Mouse (Mus musculus) limb, embryonic 14.5 days (tissue): Measurements from ENCODE around the gene Ccdc146. TPM values are rescaled to one million over a fixed set of nuclear protein-coding genes. Genes with fewer than 3 reads are reported as not detected.

Source experiments
- ATAC-seq: fragments of 200-750 bp; cut with Nextera tagmentation; 2 replicates; pipeline ENCODE4 v1.8.0; 2017; ENCODE audit warnings: low read depth, moderate number of reproducible peaks, moderate TSS enrichment; ENCODE audit not compliant: low FRiP score
- DNase-seq: peaks from one replicate; pipeline ENCODE4 v3.0.0-alpha.2; 2015; ENCODE audit warnings: low spot score
- H3K27ac ChIP-seq: fragments of 300-500 bp; sonication (generic); replicated peaks from 2 replicates; pipeline ENCODE4 v1.5.1; 2014; ENCODE audit warnings: low read depth, mild to moderate bottlenecking, low read length, moderate library complexity, mixed read lengths
- H3K27me3 ChIP-seq: fragments of 300-500 bp; sonication (generic); 2 replicates; pipeline ENCODE4 v1.6.1; 2014; ENCODE audit warnings: low read length, mixed read lengths; ENCODE audit not compliant: control insufficient read depth, insufficient read depth
- H3K36me3 ChIP-seq: fragments of 300-500 bp; sonication (generic); 2 replicates; pipeline ENCODE4 v1.6.1; 2014; ENCODE audit warnings: mild to moderate bottlenecking, low read length, moderate library complexity, mixed read lengths; ENCODE audit not compliant: control insufficient read depth, insufficient read depth
- H3K4me1 ChIP-seq: fragments of 300-500 bp; sonication (generic); 2 replicates; pipeline ENCODE4 v1.6.1; 2014; ENCODE audit warnings: antibody characterized with exemption, low read length, mixed read lengths; ENCODE audit not compliant: control insufficient read depth, insufficient read depth
- H3K4me2 ChIP-seq: fragments of 300-500 bp; sonication (generic); replicated peaks from 2 replicates; pipeline ENCODE4 v1.6.1; 2014; ENCODE audit warnings: low read depth, mild to moderate bottlenecking, low read length, moderate library complexity; ENCODE audit not compliant: severe bottlenecking
- H3K4me3 ChIP-seq: fragments of 300-500 bp; sonication (generic); replicated peaks from 2 replicates; pipeline ENCODE4 v1.5.1; 2014; ENCODE audit warnings: low read length
- H3K9ac ChIP-seq: fragments of 300-500 bp; sonication (generic); 2 replicates; pipeline ENCODE4 v1.6.1; 2014; ENCODE audit warnings: mild to moderate bottlenecking, low read depth, low read length, moderate library complexity; ENCODE audit not compliant: severe bottlenecking
- H3K9me3 ChIP-seq: fragments of 300-500 bp; sonication (generic); 2 replicates; pipeline ENCODE4 v1.6.1; 2016; ENCODE audit warnings: low read length; ENCODE audit not compliant: control insufficient read depth
- POLR2A ChIP-seq: fragments of 200-500 bp; IDR thresholded peaks from 2 replicates; pipeline ENCODE4 v1.8.0; 2012; ENCODE audit warnings: inconsistent platforms, mild to moderate bottlenecking, moderate library complexity, borderline replicate concordance; ENCODE audit not compliant: insufficient read depth, insufficient read length; ENCODE audit errors: extremely low read depth
- WGBS: fragments of 180-500 bp; shearing (Covaris S2); extraction: QIAGEN DNeasy Blood & Tissue Kit; methylation state at CpG from one replicate; pipeline ENCODE4 v1.1.7; 2014; 5-methylcytosine and 5-hydroxymethylcytosine counted together
- polyA plus RNA-seq, 2 experiments: library from polyadenylated mRNA; depleted of rRNA in 1 of 2; stranded (reverse) in 1 of 2; unstranded in 1 of 2; fragments of >200 nt; fragmentation: Nextera tagmentation in 1 of 2; extraction: Ambion mirVana in 1 of 2; gene quantifications; 2 replicates each; pipeline versions ENCODE4 v1.2.1 to v1.2.3; 2012 to 2014

Gene Ccdc146
- polyA plus RNA-seq, 2 experiments: 0.09 to 0.18 TPM

DNA sequence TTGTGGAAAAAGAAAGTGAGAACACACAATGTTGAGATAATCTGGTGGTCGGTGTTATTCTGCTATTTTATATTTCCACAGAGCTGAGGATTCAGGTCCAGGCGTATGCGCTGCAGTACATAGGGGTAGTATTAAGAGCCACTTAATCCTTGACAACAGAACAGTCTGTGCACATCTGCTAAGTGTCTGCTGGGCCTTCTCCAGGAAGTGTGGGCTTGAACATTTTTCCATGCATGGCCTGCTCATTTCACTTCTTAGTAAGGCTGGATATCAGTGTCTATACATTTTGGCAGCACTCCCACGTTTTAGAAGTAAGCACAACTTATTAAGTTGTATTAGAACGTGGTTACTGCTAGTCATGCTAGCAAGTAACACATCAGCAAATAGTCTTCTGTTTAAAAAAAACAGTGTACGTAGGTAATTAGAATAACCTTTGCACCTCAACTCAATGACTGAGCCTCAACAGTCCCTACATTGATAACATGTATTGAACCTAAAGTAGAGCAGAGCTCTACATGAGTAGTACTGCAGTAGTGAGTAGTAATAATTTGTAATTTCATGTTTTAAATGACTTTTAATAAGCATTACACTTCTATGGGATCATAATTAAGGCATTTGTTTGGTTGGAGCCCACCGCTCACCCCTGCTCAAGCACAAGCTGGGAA is 15.1 kb upstream of the Ccdc146 start:
- DNase-seq: peak; percentile 52
- Histone ChIP-seq H3K36me3 (no peaks in the 10 kb centered on the region), H3K9ac (no peak overlapping the region), H3K4me2 (no peak overlapping the region), H3K27me3 (no peaks in the 10 kb centered on the region), H3K4me3 (no peak overlapping the region), H3K9me3 (no peaks in the 10 kb centered on the region), H3K27ac (no peak overlapping the region), H3K4me1 (peaks cover 21% of the 10 kb centered on the region)
- no peak for TF ChIP-seq POLR2A
- WGBS: 73% methylated on average over 7 of the region's 7 CpGs
- ATAC-seq: no peak

DNA sequence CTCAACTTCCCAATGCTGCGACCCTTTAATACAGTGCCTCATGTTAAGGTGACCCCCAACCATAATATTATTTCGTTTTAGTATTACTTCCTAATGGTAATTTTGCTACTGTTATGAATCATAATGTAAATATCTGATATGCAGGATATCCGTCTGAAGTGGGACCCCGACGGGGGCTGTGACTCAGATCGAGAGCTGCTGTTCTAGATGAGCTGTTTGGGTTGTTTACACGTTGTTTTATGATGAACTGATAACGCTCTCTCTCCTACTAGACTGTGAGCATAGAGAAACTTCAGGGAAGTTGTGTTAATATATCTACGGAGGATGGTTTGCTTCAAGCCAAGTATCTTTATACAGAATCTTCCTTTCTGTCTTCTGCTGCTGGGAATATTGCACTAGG is 14.0 kb upstream of the Ccdc146 start:
- Histone ChIP-seq H3K4me2 (no peak overlapping the region), H3K27ac (no peak overlapping the region), H3K4me3 (no peak overlapping the region), H3K4me1 (peaks cover 23% of the 10 kb centered on the region), H3K9me3 (no peaks in the 10 kb centered on the region), H3K27me3 (no peaks in the 10 kb centered on the region), H3K36me3 (no peaks in the 10 kb centered on the region), H3K9ac (no peak overlapping the region)
- DNase-seq (no peak), ATAC-seq (no peak)
- no peak for TF ChIP-seq POLR2A
- WGBS: 94% methylated on average over 9 of the region's 9 CpGs

- H3K9me3 ChIP-seq: no peaks in the 10 kb centered on the region
- peaks cover 23% of the 10 kb centered on the region for H3K4me1 ChIP-seq
- no peak overlapping the region for H3K27ac ChIP-seq
- H3K9ac ChIP-seq: no peak overlapping the region
- no peaks in the 10 kb centered on the region for H3K36me3 ChIP-seq
- DNase-seq (no peak), ATAC-seq (no peak)
- H3K27me3 ChIP-seq: no peaks in the 10 kb centered on the region
- no peak overlapping the region for H3K4me3 ChIP-seq
- whole genome bisulfite sequencing: 56% methylated on average over 8 of the region's 8 CpGs
- H3K4me2 ChIP-seq: no peak overlapping the region
- TF ChIP-seq POLR2A: no peak
Observed at GRCm38 (mm10) chr5:21436471-21436975, 12.0 kb upstream of the Ccdc146 start.

GRCm38 (mm10) chr5:21434148-21434929 is 9.9 kb upstream of the Ccdc146 start:
- H3K36me3 ChIP-seq: no peaks in the 10 kb centered on the region
- H3K4me2 ChIP-seq: no peak overlapping the region
- no peak for TF ChIP-seq POLR2A
- no peak overlapping the region for H3K4me3 ChIP-seq
- no peak overlapping the region for H3K9ac ChIP-seq
- H3K9me3 ChIP-seq: no peaks in the 10 kb centered on the region
- DNase-seq: peak; percentile 92
- no peaks in the 10 kb centered on the region for H3K27me3 ChIP-seq
- 41% methylated on average over 11 of the region's 11 CpGs for WGBS
- no peak overlapping the region for H3K27ac ChIP-seq
- H3K4me1 ChIP-seq: peaks cover 7% of the 10 kb centered on the region
- no peak for ATAC-seq

- WGBS: 91% methylated on average over 6 of the region's 6 CpGs
- peaks cover 4% of the 10 kb centered on the region; the same call in 1 of the 2 replicates for H3K4me1 ChIP-seq
- ATAC-seq (no peak), DNase-seq (no peak)
- no peak for TF ChIP-seq POLR2A
- H3K4me2 ChIP-seq: no peak overlapping the region
- H3K4me3 ChIP-seq: no peak overlapping the region
- H3K36me3 ChIP-seq: no peaks in the 10 kb centered on the region
- no peaks in the 10 kb centered on the region for H3K27me3 ChIP-seq
- no peak overlapping the region for H3K27ac ChIP-seq
- no peaks in the 10 kb centered on the region for H3K9me3 ChIP-seq
- H3K9ac ChIP-seq: no peak overlapping the region
Observed at GRCm38 (mm10) chr5:21426666-21427065, 2.2 kb upstream of the Ccdc146 start.
